Comparison of ENCODE assay signal across 10 mouse cellular contexts in genomic region chr2:30651831-30652230, GRCm38 (mm10). TPM values are rescaled to one million over a fixed set of nuclear protein-coding genes. Genes with fewer than 3 reads are reported as not detected.
DNase-seq lines count a peak whose midpoint lies in the region; ATAC-seq lines count a peak whose summit lies in the region.
"Had no signal": no experiment of that assay in that cellular context is flagged by ENCODE, and none has a peak within 500 bp of the region (broad histone marks: within the 10 kb centered on the region; RNA-seq: fewer than 3 reads in every experiment).

No protein-coding gene starts in this region.

- H3K27ac ChIP-seq in neural tube, embryonic 11.5 days (ENCODE audit: low read depth, low read length), result peak overlapping the region; percentile 98
- peak overlapping the region; percentile 91 for H3K27ac ChIP-seq in limb, embryonic 15.5 days

- H3K9ac ChIP-seq in neural tube, embryonic 11.5 days (ENCODE audit: low read length), result no peak overlapping the region; the same call in 1 of the 2 replicates
- no peak overlapping the region for H3K9ac ChIP-seq in limb, embryonic 15.5 days

- H3K4me3 ChIP-seq in neural tube, embryonic 11.5 days (ENCODE audit: low read depth, low read length), result no peak overlapping the region
- H3K4me3 ChIP-seq in limb, embryonic 15.5 days, result no peak overlapping the region
- H3K4me3 ChIP-seq: megakaryocyte, embryonic 14.5 days had no signal

- no peak overlapping the region for H3K4me2 ChIP-seq in neural tube, embryonic 11.5 days (ENCODE audit: low read depth)
- H3K4me2 ChIP-seq in limb, embryonic 15.5 days, result no peak overlapping the region

- no peaks in the 10 kb centered on the region for H3K9me3 ChIP-seq in neural tube, embryonic 11.5 days (ENCODE audit: control insufficient read depth, low read length)
- H3K9me3 ChIP-seq in limb, embryonic 15.5 days, result no peaks in the 10 kb centered on the region

- no peak for ATAC-seq in neural tube, embryonic 11.5 days (ENCODE audit: insufficient read depth, low FRiP score, low TSS enrichment)
- ATAC-seq in limb, embryonic 15.5 days (ENCODE audit: insufficient number of reproducible peaks, low FRiP score, low TSS enrichment, low read depth), result no peak
- no peak for ATAC-seq in megakaryocyte, adult 5-6 weeks (ENCODE audit: poor library complexity, severe bottlenecking)
- ATAC-seq in monocyte, adult 5-6 weeks (replicated peaks; ENCODE audit: insufficient number of reproducible peaks, low FRiP score, low TSS enrichment, poor library complexity, severe bottlenecking), result no peak
- ATAC-seq: Patski had no signal

- 88% methylated on average over 1 of the region's 1 CpGs for WGBS in neural tube, embryonic 11.5 days
- WGBS in limb, embryonic 15.5 days, result 88% methylated on average over 1 of the region's 1 CpGs

- H3K36me3 ChIP-seq in neural tube, embryonic 11.5 days (ENCODE audit: control insufficient read depth, insufficient read depth, low read length), result no peaks in the 10 kb centered on the region
- H3K36me3 ChIP-seq in limb, embryonic 15.5 days, result no peaks in the 10 kb centered on the region

- peak; percentile 92 for DNase-seq in heart, adult 11 months
- no peak for DNase-seq in heart, postnatal 36 days
- no peak for DNase-seq in neural tube, embryonic 11.5 days (ENCODE audit: low spot score)
- DNase-seq in neural tube, embryonic 10.5 days (ENCODE audit: extremely low spot score, low spot score), result no peak
- DNase-seq in ovary, postnatal 36 days (ENCODE audit: low spot score), result no peak

- H3K4me1 ChIP-seq in neural tube, embryonic 11.5 days (ENCODE audit: control insufficient read depth, insufficient read depth, low read length), result peaks cover 42% of the 10 kb centered on the region
- peaks cover 66% of the 10 kb centered on the region for H3K4me1 ChIP-seq in limb, embryonic 15.5 days

- intact Hi-C loops in heart, postnatal 36 days (cut with DNase I), result no loop called here

- H3K27me3 ChIP-seq in neural tube, embryonic 11.5 days (ENCODE audit: control insufficient read depth, insufficient read depth, low read length), result peaks cover 12% of the 10 kb centered on the region; the same call in 1 of the 2 replicates
- H3K27me3 ChIP-seq in limb, embryonic 15.5 days, result no peaks in the 10 kb centered on the region
- H3K27me3 ChIP-seq: Patski had no signal

RNA-seq across cellular contexts. Expression of gene Cstad, which starts 57.0 kb away (rescaled TPM):
- 1 to 10 TPM; 1.5 to 2.3 TPM for total RNA-seq in heart, postnatal 36 days (2021)
- polyA plus RNA-seq in neural tube, embryonic 11.5 days (2014; fragmentation: Nextera tagmentation; extraction: Ambion mirVana), result 0.48 TPM in 1 of 2 replicates, not detected in the other
- polyA plus RNA-seq in limb, embryonic 15.5 days (2015; fragmentation: Nextera tagmentation; extraction: Ambion mirVana), result 2.0 and 2.2 TPM in 2 replicates
- total RNA-seq in megakaryocyte, adult 5-6 weeks (2015), result 0.27 and 0.60 TPM in 2 replicates
- not detected in 2 replicates for total RNA-seq in megakaryocyte, adult 5-6 weeks (2017)
- 4.5 to 7.0 TPM in 2 of 3 replicates, not detected in the other for total RNA-seq in monocyte, adult 5-6 weeks (2017)
